Mouse (Mus musculus): ENCODE results near the gene Cd72.
A peak's percentile ranks its signal among the peaks of the same experiment; 100 is the strongest.

Gene Cd72

GRCm38 (mm10) chr4:43402212-43402611 lies 52.2 kb downstream of the Cd72 start:
- DNase-seq (ENCODE audit: low read depth, low spot score): no peak

- no peak for DNase-seq (ENCODE audit: low read depth, low spot score)
These were observed 52.9 kb downstream of the Cd72 start for GRCm38 (mm10) chr4:43401486-43401885.

GRCm38 (mm10) chr4:43400976-43401375 lies 53.5 kb downstream of the Cd72 start:
- no peak for DNase-seq (ENCODE audit: low read depth, low spot score)

GRCm38 (mm10) chr4:43399391-43400131 lies 54.9 kb downstream of the Cd72 start:
- DNase-seq (ENCODE audit: low read depth, low spot score): no peak

GRCm38 (mm10) chr4:43398829-43399331 lies 55.5 kb downstream of the Cd72 start:
- peak; percentile 62 for DNase-seq (ENCODE audit: low read depth, low spot score)

GRCm38 (mm10) chr4:43398014-43398413 lies 56.4 kb downstream of the Cd72 start:
- DNase-seq (ENCODE audit: low read depth, low spot score): no peak

Data from 3T3-L1 (cell line).